Mouse (Mus musculus) midbrain, embryonic 14.5 days (tissue): ENCODE measurements around the gene Slc25a10. TPM values are rescaled to one million over a fixed set of nuclear protein-coding genes. Genes with fewer than 3 reads are reported as not detected.

Source experiments
- ATAC-seq: fragments of 200-750 bp; cut with Nextera tagmentation; 2 replicates; pipeline ENCODE4 v1.8.0; 2017; ENCODE audit warnings: moderate number of reproducible peaks, moderate library complexity; ENCODE audit not compliant: low FRiP score, low TSS enrichment
- DNase-seq: peaks from one replicate; pipeline ENCODE4 v3.0.0-alpha.2; 2015
- H3K27ac ChIP-seq: fragments of 300-500 bp; sonication (generic); replicated peaks from 2 replicates; pipeline ENCODE4 v1.5.1; 2014; ENCODE audit warnings: mild to moderate bottlenecking, low read depth, low read length, moderate library complexity
- H3K27me3 ChIP-seq: fragments of 300-500 bp; sonication (generic); 2 replicates; pipeline ENCODE4 v1.6.1; 2014; ENCODE audit warnings: low read length, control low read depth, mixed read lengths; ENCODE audit not compliant: control insufficient read depth, insufficient read depth
- H3K36me3 ChIP-seq: fragments of 300-500 bp; sonication (generic); 2 replicates; pipeline ENCODE4 v1.6.1; 2014; ENCODE audit warnings: low read length, control low read depth; ENCODE audit not compliant: control insufficient read depth, insufficient read depth
- H3K4me1 ChIP-seq: fragments of 300-500 bp; sonication (generic); 2 replicates; pipeline ENCODE4 v1.6.1; 2014; ENCODE audit warnings: mild to moderate bottlenecking, antibody characterized with exemption, low read length, control low read depth; ENCODE audit not compliant: control insufficient read depth, insufficient read depth
- H3K4me2 ChIP-seq: fragments of 300-500 bp; sonication (generic); 2 replicates; pipeline ENCODE4 v1.6.1; 2014; ENCODE audit warnings: mild to moderate bottlenecking, low read length, moderate library complexity
- H3K4me3 ChIP-seq: fragments of 300-500 bp; sonication (generic); replicated peaks from 2 replicates; pipeline ENCODE4 v1.5.1; 2014; ENCODE audit warnings: low read depth, low read length
- H3K9ac ChIP-seq: fragments of 300-500 bp; sonication (generic); replicated peaks from 2 replicates; pipeline ENCODE4 v1.6.1; 2014; ENCODE audit warnings: mild to moderate bottlenecking, low read length, moderate library complexity
- H3K9me3 ChIP-seq: fragments of 300-500 bp; sonication (generic); 2 replicates; pipeline ENCODE4 v1.6.1; 2016; ENCODE audit warnings: low read length, control low read depth, mixed read lengths; ENCODE audit not compliant: control insufficient read depth
- WGBS: fragments of 180-500 bp; shearing (Covaris S2); extraction: QIAGEN DNeasy Blood & Tissue Kit; methylation state at CpG from one replicate; pipeline ENCODE4 v1.1.7; 2014; 5-methylcytosine and 5-hydroxymethylcytosine counted together
- polyA plus RNA-seq: library from polyadenylated mRNA; unstranded; fragments of >200 nt; fragmentation: Nextera tagmentation; extraction: Ambion mirVana; gene quantifications from 2 replicates; pipeline ENCODE4 v1.2.1, GENCODE M21; 2014

Gene Slc25a10
- polyA plus RNA-seq, 1 experiment from 2014 or later: 28.4 TPM

GRCm38 (mm10) chr11:120501018-120501417 lies 9.4 kb downstream of the Slc25a10 start:
- DNase-seq (no peak), ATAC-seq (no peak)
- Histone ChIP-seq H3K4me1 (no peaks in the 10 kb centered on the region), H3K9me3 (no peaks in the 10 kb centered on the region), H3K4me3 (no peak overlapping the region), H3K36me3 (peaks cover 28% of the 10 kb centered on the region; the same call in 1 of the 2 replicates), H3K9ac (no peak overlapping the region), H3K4me2 (no peak overlapping the region), H3K27ac (no peak overlapping the region), H3K27me3 (no peaks in the 10 kb centered on the region)
- WGBS: 69% methylated on average over 6 of the region's 6 CpGs

- H3K27ac ChIP-seq: no peak overlapping the region
- no peaks in the 10 kb centered on the region for H3K9me3 ChIP-seq
- H3K9ac ChIP-seq: no peak overlapping the region
- no peak overlapping the region for H3K4me2 ChIP-seq
- H3K27me3 ChIP-seq: no peaks in the 10 kb centered on the region
- no peak overlapping the region for H3K4me3 ChIP-seq
- no peaks in the 10 kb centered on the region for H3K4me1 ChIP-seq
- ATAC-seq: no peak
- 89% methylated on average over 4 of the region's 4 CpGs for WGBS
- no peak for DNase-seq
- peaks cover 22% of the 10 kb centered on the region; the same call in 1 of the 2 replicates for H3K36me3 ChIP-seq
Measured at GRCm38 (mm10) chr11:120501701-120502100, 10.1 kb downstream of the Slc25a10 start.

GRCm38 (mm10) chr11:120505661-120506060 lies 14.0 kb downstream of the Slc25a10 start:
- no peaks in the 10 kb centered on the region for H3K27me3 ChIP-seq
- no peak for ATAC-seq
- no peak overlapping the region for H3K4me2 ChIP-seq
- DNase-seq: no peak
- H3K4me1 ChIP-seq: 0 out of 2 replicates have a peak, but pooled peaks cover 4% of the 10 kb centered on the region
- no peak overlapping the region for H3K4me3 ChIP-seq
- H3K27ac ChIP-seq: no peak overlapping the region
- H3K36me3 ChIP-seq: no peaks in the 10 kb centered on the region
- H3K9ac ChIP-seq: no peak overlapping the region
- no peaks in the 10 kb centered on the region for H3K9me3 ChIP-seq
- 93% methylated on average over 3 of the region's 3 CpGs for WGBS

GRCm38 (mm10) chr11:120506899-120507298 lies 15.3 kb downstream of the Slc25a10 start:
- Histone ChIP-seq H3K4me1 (peaks cover 6% of the 10 kb centered on the region; the same call in 1 of the 2 replicates), H3K9me3 (no peaks in the 10 kb centered on the region), H3K4me2 (no peak overlapping the region), H3K27ac (no peak overlapping the region), H3K9ac (no peak overlapping the region), H3K36me3 (no peaks in the 10 kb centered on the region), H3K27me3 (no peaks in the 10 kb centered on the region), H3K4me3 (no peak overlapping the region)
- DNase-seq: no peak
- WGBS: 62% methylated on average over 4 of the region's 4 CpGs
- ATAC-seq: no peak

- H3K9me3 ChIP-seq: no peaks in the 10 kb centered on the region
- 86% methylated on average over 13 of the region's 13 CpGs for WGBS
- H3K27ac ChIP-seq: no peak overlapping the region
- H3K4me1 ChIP-seq: peaks cover 6% of the 10 kb centered on the region; the same call in 1 of the 2 replicates
- DNase-seq (no peak), ATAC-seq (no peak)
- H3K9ac ChIP-seq: no peak overlapping the region
- H3K4me3 ChIP-seq: no peak overlapping the region
- no peaks in the 10 kb centered on the region for H3K36me3 ChIP-seq
- H3K4me2 ChIP-seq: no peak overlapping the region
- H3K27me3 ChIP-seq: no peaks in the 10 kb centered on the region
Measured at GRCm38 (mm10) chr11:120507611-120508289, 16.1 kb downstream of the Slc25a10 start.

GRCm38 (mm10) chr11:120508290-120508870 lies 16.7 kb downstream of the Slc25a10 start:
- Histone ChIP-seq H3K27me3 (no peaks in the 10 kb centered on the region), H3K4me2 (no peak overlapping the region), H3K9ac (no peak overlapping the region), H3K27ac (no peak overlapping the region), H3K4me3 (no peak overlapping the region), H3K9me3 (no peaks in the 10 kb centered on the region), H3K36me3 (no peaks in the 10 kb centered on the region), H3K4me1 (peaks cover 6% of the 10 kb centered on the region; the same call in 1 of the 2 replicates)
- WGBS: 83% methylated on average over 9 of the region's 9 CpGs
- DNase-seq: no peak
- ATAC-seq: no peak

GRCm38 (mm10) chr11:120509940-120510339 lies 18.3 kb downstream of the Slc25a10 start:
- 29% methylated on average over 4 of the region's 4 CpGs for WGBS
- ATAC-seq: no peak

GRCm38 (mm10) chr11:120510375-120511030 lies 18.9 kb downstream of the Slc25a10 start:
- Histone ChIP-seq H3K4me3 (0 out of 2 replicates have a peak overlapping the region, but pooled peaks have one; percentile 7), H3K36me3 (no peaks in the 10 kb centered on the region), H3K4me2 (peak overlapping the region; percentile 41), H3K9me3 (no peaks in the 10 kb centered on the region), H3K4me1 (peaks cover 6% of the 10 kb centered on the region; the same call in 1 of the 2 replicates), H3K9ac (peak overlapping the region; percentile 31; the same call in 1 of the 2 replicates), H3K27ac (no peak overlapping the region), H3K27me3 (no peaks in the 10 kb centered on the region)
- DNase-seq: peak; percentile 51
- ATAC-seq: no peak
- WGBS: 3% methylated on average over 16 of the region's 16 CpGs

More at GRCm38 (mm10) chr11:120509940-120510339, 18.3 kb downstream of the Slc25a10 start:
- H3K9me3 ChIP-seq: no peaks in the 10 kb centered on the region
- H3K27ac ChIP-seq: no peak overlapping the region
- H3K4me3 ChIP-seq: no peak overlapping the region
- no peaks in the 10 kb centered on the region for H3K36me3 ChIP-seq
- H3K9ac ChIP-seq: no peak overlapping the region
- H3K27me3 ChIP-seq: no peaks in the 10 kb centered on the region
- no peak for DNase-seq
- H3K4me2 ChIP-seq: no peak overlapping the region
- H3K4me1 ChIP-seq: peaks cover 6% of the 10 kb centered on the region; the same call in 1 of the 2 replicates
